Mouse (Mus musculus): ENCODE results near the gene Pemt.

DNA sequence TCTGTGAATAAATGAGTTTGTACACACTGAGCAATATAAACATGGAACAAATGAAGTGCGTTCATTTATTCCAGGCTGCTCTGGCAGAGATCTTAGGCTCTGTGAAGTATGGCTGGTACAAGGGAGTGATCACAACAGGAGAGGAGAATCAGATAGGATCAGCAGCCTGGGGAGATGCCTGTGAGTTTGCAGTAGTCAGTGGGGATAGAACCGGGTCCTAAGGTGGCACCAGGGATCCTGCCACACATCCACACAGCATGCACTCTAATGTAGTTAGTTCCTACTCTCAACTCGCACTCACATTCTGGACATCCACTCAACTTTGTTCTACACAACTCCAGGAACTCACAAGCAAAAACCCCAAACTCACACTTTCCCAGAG lies 622 bp downstream of the Pemt start:
- TF ChIP-seq TAL1 (IDR thresholded peaks at IDR 0.05; ENCODE audit: low read length) (no peak), GATA1 (IDR thresholded peaks at IDR 0.05; ENCODE audit: low read length) (no peak)
